Mouse (Mus musculus) heart, adult 18-20 months (tissue): Measurements from ENCODE around the gene S1pr4. TPM values are rescaled to one million over a fixed set of nuclear protein-coding genes. Genes with fewer than 3 reads are reported as not detected.

Source experiments
- DNase-seq, 2 experiments: peaks; one replicate each; pipeline ENCODE4 v3.0.0; 2021 to 2022; ENCODE audit warnings: mixed read lengths in 1 of 2
- long read RNA-seq, 2 experiments: library from polyadenylated mRNA; stranded (forward); transcript quantifications; one replicate each; pipeline ENCODE4 v2.0.0; 2021
- total RNA-seq, 2 experiments: library from RNA; stranded (reverse); gene quantifications; 2 replicates each; pipeline ENCODE4 v1.2.3; 2021

The S1pr4 gene
- total RNA-seq = 1 to 10 TPM; 1.2 to 2.8 TPM
- long read RNA-seq, experiment 1, partial matches to known transcripts = 0 of 3 reads
- long read RNA-seq, experiment 1, other reads (novel, unspliced or antisense) = 0 of 3 reads
- long read RNA-seq, experiment 2, partial matches to known transcripts = 0 of 1 reads
- long read RNA-seq, experiment 2, other reads (novel, unspliced or antisense) = 0 of 1 reads

- no peak for DNase-seq
Observed at GRCm38 (mm10) chr10:81500032-81500431, at the start of gene S1pr4. S1pr4 (minus strand) TSS chr10:81500132.

GRCm38 (mm10) chr10:81548944-81549343, 49.0 kb upstream of the S1pr4 start:
- no peak for DNase-seq

GRCm38 (mm10) chr10:81546788-81547571, 47.0 kb upstream of the S1pr4 start:
- DNase-seq = no peak

- no peak for DNase-seq
Observed at GRCm38 (mm10) chr10:81546332-81546731, 46.4 kb upstream of the S1pr4 start.

GRCm38 (mm10) chr10:81545161-81545747, 45.3 kb upstream of the S1pr4 start, which contains the start of gene Gna11:
Gna11 (minus strand) TSS chr10:81545190.
- peak; percentile 100 for DNase-seq

GRCm38 (mm10) chr10:81544296-81545160, 44.6 kb upstream of the S1pr4 start:
- peak in 1 of 2 experiments; percentile 38 for DNase-seq

- no peak for DNase-seq
Observed at GRCm38 (mm10) chr10:81543633-81544032, 43.7 kb upstream of the S1pr4 start.

GRCm38 (mm10) chr10:81542727-81543460, 43.0 kb upstream of the S1pr4 start:
- DNase-seq = no peak

- peak; percentile 78 to 90 for DNase-seq
Observed at GRCm38 (mm10) chr10:81541803-81542202, 41.9 kb upstream of the S1pr4 start.

GRCm38 (mm10) chr10:81541363-81541762, 41.4 kb upstream of the S1pr4 start:
- DNase-seq = no peak

GRCm38 (mm10) chr10:81538321-81539048, 38.6 kb upstream of the S1pr4 start:
- DNase-seq = no peak

GRCm38 (mm10) chr10:81537429-81537828, 37.5 kb upstream of the S1pr4 start:
- DNase-seq = no peak

- DNase-seq = no peak
Observed at GRCm38 (mm10) chr10:81536734-81537133, 36.8 kb upstream of the S1pr4 start.

GRCm38 (mm10) chr10:81534826-81535225, 34.9 kb upstream of the S1pr4 start:
- DNase-seq = no peak

GRCm38 (mm10) chr10:81526779-81527178, 26.8 kb upstream of the S1pr4 start:
- peak; percentile 81 to 94 for DNase-seq

- DNase-seq = no peak
Observed at GRCm38 (mm10) chr10:81525017-81525694, 25.2 kb upstream of the S1pr4 start.

GRCm38 (mm10) chr10:81524051-81524605, 24.2 kb upstream of the S1pr4 start, which contains the start of gene Gna15:
Gna15 (minus strand) TSS chr10:81524225.
- peak; percentile 35 to 72 for DNase-seq

- DNase-seq = peak in 1 of 2 experiments; percentile 38
Observed at GRCm38 (mm10) chr10:81523570-81523969, 23.6 kb upstream of the S1pr4 start.

- DNase-seq = no peak
Observed at GRCm38 (mm10) chr10:81523142-81523541, 23.2 kb upstream of the S1pr4 start.

GRCm38 (mm10) chr10:81519978-81520365, 20.0 kb upstream of the S1pr4 start:
- no peak for DNase-seq
